8 mouse cellular contexts compared by ENCODE assay signal in genomic region chr4:43382155-43383020, GRCm38 (mm10). TPM values are rescaled to one million over a fixed set of nuclear protein-coding genes. Genes with fewer than 3 reads are reported as not detected.
DNase-seq lines count a peak whose midpoint lies in the region; ATAC-seq and TF ChIP-seq lines count a peak whose summit lies in the region.

No protein-coding gene starts in this region.

- peaks cover 11% of the 10 kb centered on the region; the same call in 1 of the 2 replicates for H3K4me1 ChIP-seq in embryonic facial prominence, embryonic 12.5 days
- peaks cover 11% of the 10 kb centered on the region; the same call in 1 of the 2 replicates for H3K4me1 ChIP-seq in hindbrain, postnatal 0 days (ENCODE audit: insufficient read depth, low read length)
- peaks cover 21% of the 10 kb centered on the region for H3K4me1 ChIP-seq in neural tube, embryonic 12.5 days

- H3K4me2 ChIP-seq in embryonic facial prominence, embryonic 12.5 days (replicated peaks), result peak overlapping the region; percentile 90
- H3K4me2 ChIP-seq in hindbrain, postnatal 0 days (ENCODE audit: low read depth, low read length), result peak overlapping the region; percentile 94
- H3K4me2 ChIP-seq in neural tube, embryonic 12.5 days (replicated peaks), result peak overlapping the region; percentile 84

- peak overlapping the region; percentile 99 for H3K27ac ChIP-seq in layer of hippocampus, adult 2 months
- 0 out of 2 replicates have a peak overlapping the region, but pooled peaks have one; percentile 36 for H3K27ac ChIP-seq in embryonic facial prominence, embryonic 12.5 days
- H3K27ac ChIP-seq in hindbrain, postnatal 0 days, result peak overlapping the region; percentile 85
- no peak overlapping the region for H3K27ac ChIP-seq in neural tube, embryonic 12.5 days

- TF ChIP-seq CTCF in layer of hippocampus, adult 2 months (conservative IDR thresholded peaks at IDR 0.05), result no peak
- no peak for TF ChIP-seq CTCF in hindbrain, postnatal 0 days (IDR thresholded peaks at IDR 0.05; ENCODE audit: low read depth)

- H3K9me3 ChIP-seq in embryonic facial prominence, embryonic 12.5 days, result no peaks in the 10 kb centered on the region
- no peaks in the 10 kb centered on the region for H3K9me3 ChIP-seq in hindbrain, postnatal 0 days (ENCODE audit: low read length)
- no peaks in the 10 kb centered on the region for H3K9me3 ChIP-seq in neural tube, embryonic 12.5 days

- H3K36me3 ChIP-seq in embryonic facial prominence, embryonic 12.5 days, result no peaks in the 10 kb centered on the region
- H3K36me3 ChIP-seq in hindbrain, postnatal 0 days (ENCODE audit: insufficient read depth, low read length), result no peaks in the 10 kb centered on the region
- H3K36me3 ChIP-seq in neural tube, embryonic 12.5 days, result no peaks in the 10 kb centered on the region

- 10% methylated on average over 23 of the region's 33 CpGs for WGBS in embryonic facial prominence, embryonic 12.5 days
- WGBS in hindbrain, postnatal 0 days, result 5% methylated on average over 27 of the region's 33 CpGs
- 9% methylated on average over 21 of the region's 33 CpGs for WGBS in neural tube, embryonic 12.5 days

- peak; percentile 50 for ATAC-seq in embryonic facial prominence, embryonic 12.5 days (ENCODE audit: insufficient number of reproducible peaks, insufficient read depth, low FRiP score, low TSS enrichment)
- peak; percentile 81 for ATAC-seq in hindbrain, postnatal 0 days
- ATAC-seq in neural tube, embryonic 12.5 days (ENCODE audit: low FRiP score, low read depth), result peak; percentile 84

- peak overlapping the region; percentile 85 for H3K9ac ChIP-seq in embryonic facial prominence, embryonic 12.5 days
- peak overlapping the region; percentile 78 for H3K9ac ChIP-seq in hindbrain, postnatal 0 days (replicated peaks; ENCODE audit: low read length)
- H3K9ac ChIP-seq in neural tube, embryonic 12.5 days, result peak overlapping the region; percentile 83

- no peak for DNase-seq in layer of hippocampus, adult 2 months (ENCODE audit: low spot score in 2 of 2)
- no peak for DNase-seq in layer of hippocampus, adult 9-11 months
- no peak for DNase-seq in hindbrain, postnatal 0 days (ENCODE audit: low spot score)
- DNase-seq in ovary, postnatal 14 days (ENCODE audit: low spot score), result no peak
- no peak for DNase-seq in left cerebral cortex, adult 9 months (ENCODE audit: low spot score in 2 of 2)
- DNase-seq in ovary, postnatal 36 days (ENCODE audit: low spot score), result no peak

- H3K27me3 ChIP-seq in embryonic facial prominence, embryonic 12.5 days, result peaks cover 7% of the 10 kb centered on the region; the same call in 1 of the 2 replicates
- H3K27me3 ChIP-seq in hindbrain, postnatal 0 days (ENCODE audit: insufficient read depth, low read length), result no peaks in the 10 kb centered on the region
- 0 out of 2 replicates have a peak, but pooled peaks cover 5% of the 10 kb centered on the region for H3K27me3 ChIP-seq in neural tube, embryonic 12.5 days (replicated peaks)

- peak overlapping the region; percentile 97 for H3K4me3 ChIP-seq in layer of hippocampus, adult 2 months
- peak overlapping the region; percentile 72 for H3K4me3 ChIP-seq in embryonic facial prominence, embryonic 12.5 days
- peak overlapping the region; percentile 70 for H3K4me3 ChIP-seq in hindbrain, postnatal 0 days (ENCODE audit: low read length)
- H3K4me3 ChIP-seq in neural tube, embryonic 12.5 days, result peak overlapping the region; percentile 68

RNA-seq across cellular contexts. Expression of gene Rusc2, which starts 0.6 kb away (rescaled TPM):
- 100 to 1,000 TPM; 117 to 120 TPM for total RNA-seq in layer of hippocampus, adult 2 months (2021)
- polyA plus RNA-seq in embryonic facial prominence, embryonic 12.5 days (2016; fragmentation: Nextera tagmentation; extraction: Ambion mirVana), result 15.7 and 18.1 TPM in 2 replicates
- total RNA-seq in hindbrain, postnatal 0 days (2014; rRNA removed), result 151 and 189 TPM in 2 replicates
- polyA plus RNA-seq in hindbrain, postnatal 0 days (2015; fragmentation: Nextera tagmentation; extraction: Ambion mirVana), result 51.3 and 63.8 TPM in 2 replicates
- 52.7 and 53.3 TPM in 2 replicates for polyA plus RNA-seq in neural tube, embryonic 12.5 days (2016; fragmentation: Nextera tagmentation; extraction: Ambion mirVana)

RNA-seq across cellular contexts. Expression of gene Fam166b, which starts 46.5 kb away (rescaled TPM):
- total RNA-seq in layer of hippocampus, adult 2 months (2021), result 1 to 10 TPM in 1 of 2 experiments, under 1 TPM in 1; 0.98 to 1.9 TPM
- polyA plus RNA-seq in embryonic facial prominence, embryonic 12.5 days (2016; fragmentation: Nextera tagmentation; extraction: Ambion mirVana), result 0.27 TPM in 1 of 2 replicates, not detected in the other
- total RNA-seq in hindbrain, postnatal 0 days (2014; rRNA removed), result 0.61 and 1.4 TPM in 2 replicates
- polyA plus RNA-seq in hindbrain, postnatal 0 days (2015; fragmentation: Nextera tagmentation; extraction: Ambion mirVana), result 1.6 TPM in 2 replicates
- 0.34 TPM in 1 of 2 replicates, not detected in the other for polyA plus RNA-seq in neural tube, embryonic 12.5 days (2016; fragmentation: Nextera tagmentation; extraction: Ambion mirVana)

RNA-seq across cellular contexts. Expression of gene Tesk1, which starts 59.4 kb away (rescaled TPM):
- total RNA-seq in layer of hippocampus, adult 2 months (2021), result 10 to 100 TPM; 79.9 to 86.0 TPM
- 15.4 and 16.5 TPM in 2 replicates for polyA plus RNA-seq in embryonic facial prominence, embryonic 12.5 days (2016; fragmentation: Nextera tagmentation; extraction: Ambion mirVana)
- total RNA-seq in hindbrain, postnatal 0 days (2014; rRNA removed), result 157 and 171 TPM in 2 replicates
- polyA plus RNA-seq in hindbrain, postnatal 0 days (2015; fragmentation: Nextera tagmentation; extraction: Ambion mirVana), result 16.2 and 17.8 TPM in 2 replicates
- polyA plus RNA-seq in neural tube, embryonic 12.5 days (2016; fragmentation: Nextera tagmentation; extraction: Ambion mirVana), result 14.9 and 15.4 TPM in 2 replicates
